Mouse (Mus musculus) lung, postnatal 0 days (tissue): ENCODE measurements around the gene Pbxip1.

Experiments
- CTCF ChIP-seq: IDR thresholded peaks from 2 replicates; pipeline ENCODE4 v1.5.1; 2016; ENCODE audit warnings: antibody characterized with exemption, mild to moderate bottlenecking
- EP300 ChIP-seq: IDR thresholded peaks from 2 replicates; pipeline ENCODE4 v1.6.1; 2016; ENCODE audit warnings: antibody characterized with exemption, mild to moderate bottlenecking, control low read depth

DNA sequence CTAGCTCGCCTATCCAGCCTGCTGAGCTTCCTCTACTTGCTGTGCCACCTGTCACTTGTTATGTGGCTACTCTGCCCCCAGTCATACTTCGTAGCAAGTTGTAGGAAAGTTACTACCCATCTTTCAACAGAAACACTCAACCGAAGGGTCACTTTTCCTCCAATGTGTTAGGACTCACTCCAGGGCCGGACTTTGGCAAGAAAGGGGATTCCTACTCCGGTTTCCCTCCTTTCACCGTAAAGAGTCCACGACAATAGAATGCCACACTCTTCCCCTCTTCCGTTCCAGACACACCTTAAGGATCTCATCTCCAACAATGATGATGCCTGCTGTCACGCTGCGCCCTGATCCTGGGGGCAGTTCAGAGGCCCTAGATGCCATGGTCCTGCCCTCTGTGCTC, 25.6 kb upstream of the Pbxip1 start:
- TF ChIP-seq CTCF (no peak), EP300 (no peak)
